Mouse (Mus musculus) midbrain, embryonic 15.5 days (tissue): ENCODE results near the gene Slc6a21. TPM values are rescaled to one million over a fixed set of nuclear protein-coding genes. Genes with fewer than 3 reads are reported as not detected.
A peak's percentile ranks its signal among the peaks of the same experiment; 100 is the strongest.
"Not testable (repeated sequence)": the region's sequence is repeated elsewhere in the genome, so short reads cannot be mapped to it uniquely, and the experiment has no call there.

Experiments used
- ATAC-seq: fragments of 200-750 bp; cut with Nextera tagmentation; replicated peaks from 2 replicates; pipeline ENCODE4 v1.8.0; 2017; ENCODE audit warnings: moderate TSS enrichment
- H3K27ac ChIP-seq: fragments of 300-500 bp; sonication (generic); 2 replicates; pipeline ENCODE4 v1.5.1; 2015; ENCODE audit warnings: mild to moderate bottlenecking, inconsistent platforms
- H3K27me3 ChIP-seq: fragments of 300-500 bp; sonication (generic); replicated peaks from 2 replicates; pipeline ENCODE4 v1.6.1; 2015; ENCODE audit warnings: inconsistent platforms
- H3K36me3 ChIP-seq: fragments of 300-500 bp; sonication (generic); replicated peaks from 2 replicates; pipeline ENCODE4 v1.6.1; 2015; ENCODE audit warnings: inconsistent platforms
- H3K4me1 ChIP-seq: fragments of 300-500 bp; sonication (generic); 2 replicates; pipeline ENCODE4 v1.6.1; 2015; ENCODE audit warnings: inconsistent platforms
- H3K4me2 ChIP-seq: fragments of 300-500 bp; sonication (generic); 2 replicates; pipeline ENCODE4 v1.6.1; 2015; ENCODE audit warnings: inconsistent platforms, mild to moderate bottlenecking, moderate library complexity
- H3K4me3 ChIP-seq: fragments of 300-500 bp; sonication (generic); 2 replicates; pipeline ENCODE4 v1.5.1; 2015; ENCODE audit warnings: mild to moderate bottlenecking, inconsistent platforms
- H3K9ac ChIP-seq: fragments of 300-500 bp; sonication (generic); 2 replicates; pipeline ENCODE4 v1.6.1; 2015; ENCODE audit warnings: mild to moderate bottlenecking, inconsistent platforms
- H3K9me3 ChIP-seq: fragments of 300-500 bp; sonication (generic); 2 replicates; pipeline ENCODE4 v1.6.1; 2016; ENCODE audit warnings: inconsistent platforms
- WGBS: fragments of 180-500 bp; shearing (Covaris S2); methylation state at CpG from one replicate; pipeline ENCODE4 v1.1.7; 2015; ENCODE audit warnings: mixed read lengths; 5-methylcytosine and 5-hydroxymethylcytosine counted together
- polyA plus RNA-seq: library from polyadenylated mRNA; unstranded; fragments of >200 nt; fragmentation: Nextera tagmentation; extraction: Ambion mirVana; gene quantifications from 2 replicates; pipeline ENCODE4 v1.2.1, GENCODE M21; 2015

Gene Slc6a21
- polyA plus RNA-seq, 1 experiment from 2014 or later: not detected

- WGBS: 75% methylated on average over 17 of the region's 17 CpGs
- H3K9me3 ChIP-seq: no peaks in the 10 kb centered on the region
These were observed 39.3 kb upstream of the Slc6a21 start for GRCm38 (mm10) chr7:45237747-45238699.

GRCm38 (mm10) chr7:45238723-45239496 lies 38.4 kb upstream of the Slc6a21 start, which contains the start of gene Cd37:
Cd37 (minus strand) TSS chr7:45239115.
- H3K4me3 ChIP-seq: no peak within 1 kb of the TSS
- no peaks in the 10 kb centered on the region for H3K9me3 ChIP-seq
- no peaks in the 10 kb centered on the region for H3K36me3 ChIP-seq
- ATAC-seq: no peak
- H3K9ac ChIP-seq: no peak within 1 kb of the TSS
- H3K27me3 ChIP-seq: peaks cover 24% of the 10 kb centered on the region; the same call in 1 of the 2 replicates
- no peak within 1 kb of the TSS for H3K4me2 ChIP-seq
- WGBS: 43% methylated on average over 20 of the region's 20 CpGs
- no peak within 1 kb of the TSS for H3K27ac ChIP-seq
- peaks cover 21% of the 10 kb centered on the region for H3K4me1 ChIP-seq

More at GRCm38 (mm10) chr7:45237747-45238699, 39.3 kb upstream of the Slc6a21 start:
- no peaks in the 10 kb centered on the region for H3K36me3 ChIP-seq
- no peak overlapping the region for H3K27ac ChIP-seq
- H3K9ac ChIP-seq: no peak overlapping the region
- no peak overlapping the region for H3K4me3 ChIP-seq
- H3K27me3 ChIP-seq: peaks cover 27% of the 10 kb centered on the region; the same call in 1 of the 2 replicates
- ATAC-seq: no peak
- H3K4me2 ChIP-seq: no peak overlapping the region
- H3K4me1 ChIP-seq: peaks cover 25% of the 10 kb centered on the region

- WGBS: 61% methylated on average over 7 of the region's 7 CpGs
These were observed 37.2 kb upstream of the Slc6a21 start for GRCm38 (mm10) chr7:45240109-45240508.

DNA sequence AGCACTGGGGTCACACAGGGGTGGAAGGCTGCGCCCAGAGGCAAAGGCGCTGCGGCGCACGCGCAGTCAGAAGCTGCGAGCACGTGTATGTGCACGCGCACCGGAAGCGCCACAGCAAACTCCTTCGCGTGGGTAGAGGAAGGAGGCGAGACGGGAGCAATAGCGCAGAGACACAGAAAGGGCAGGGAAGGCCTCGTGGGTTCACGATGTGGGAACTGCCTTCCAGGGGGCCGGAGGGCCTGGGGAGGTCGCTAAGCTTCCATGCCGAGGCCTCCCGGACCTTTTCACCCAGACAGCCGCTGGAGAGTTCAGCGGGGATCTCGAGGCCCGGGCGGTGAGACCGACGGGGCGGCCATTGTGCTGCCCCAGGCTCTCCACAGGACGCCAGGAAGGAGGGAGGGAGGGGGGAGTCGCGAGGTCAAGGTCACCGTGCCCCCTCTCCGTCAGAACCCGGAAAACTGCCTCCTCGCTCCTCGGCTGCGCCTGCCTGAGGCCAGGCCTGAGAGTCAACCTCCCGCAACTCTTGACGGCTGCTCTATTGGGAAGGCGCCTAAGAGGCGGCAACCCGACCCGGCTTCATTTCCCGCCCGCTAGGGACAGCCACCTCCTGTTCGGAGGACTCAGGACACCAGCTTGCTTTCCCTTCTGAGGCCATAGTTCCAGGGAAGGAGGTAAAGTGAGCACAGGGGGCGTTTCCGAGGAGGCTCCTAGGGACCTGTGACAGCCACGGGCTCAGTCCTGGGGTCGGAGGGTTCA lies 36.5 kb upstream of the Slc6a21 start, which contains the start of gene Slc6a16:
TSS of gene Slc6a16 (plus strand) at position 453 of the 756 bp plus-strand sequence.
- no peaks in the 10 kb centered on the region for H3K9me3 ChIP-seq
- no peak within 1 kb of the TSS for H3K27ac ChIP-seq
- H3K4me1 ChIP-seq: peaks cover 9% of the 10 kb centered on the region
- peak; percentile 66; the same call in 1 of the 2 replicates for ATAC-seq
- H3K9ac ChIP-seq: peak within 1 kb of the TSS; percentile 21
- no peaks in the 10 kb centered on the region for H3K36me3 ChIP-seq
- peak within 1 kb of the TSS; percentile 41 for H3K4me3 ChIP-seq
- peak within 1 kb of the TSS; percentile 87 for H3K4me2 ChIP-seq
- WGBS: 7% methylated on average over 52 of the region's 53 CpGs
- peaks cover 20% of the 10 kb centered on the region; the same call in 1 of the 2 replicates for H3K27me3 ChIP-seq

More at GRCm38 (mm10) chr7:45240109-45240508, 37.2 kb upstream of the Slc6a21 start:
- Histone ChIP-seq H3K4me3 (no peak overlapping the region), H3K9me3 (no peaks in the 10 kb centered on the region), H3K4me1 (peaks cover 11% of the 10 kb centered on the region), H3K36me3 (no peaks in the 10 kb centered on the region), H3K27ac (no peak overlapping the region), H3K9ac (no peak overlapping the region), H3K27me3 (peaks cover 20% of the 10 kb centered on the region; the same call in 1 of the 2 replicates), H3K4me2 (peak overlapping the region; percentile 87; the same call in 1 of the 2 replicates)
- no peak for ATAC-seq

GRCm38 (mm10) chr7:45241389-45241749 lies 35.9 kb upstream of the Slc6a21 start:
- Histone ChIP-seq H3K4me2 (peak overlapping the region; percentile 87), H3K9me3 (no peaks in the 10 kb centered on the region), H3K4me1 (peaks cover 9% of the 10 kb centered on the region), H3K27ac (no peak overlapping the region), H3K36me3 (no peaks in the 10 kb centered on the region), H3K4me3 (peak overlapping the region; percentile 41), H3K9ac (peak overlapping the region; percentile 21), H3K27me3 (peaks cover 20% of the 10 kb centered on the region; the same call in 1 of the 2 replicates)
- ATAC-seq: no peak
- 75% methylated on average over 6 of the region's 6 CpGs for WGBS

GRCm38 (mm10) chr7:45247666-45248065 lies 29.6 kb upstream of the Slc6a21 start:
- no peaks in the 10 kb centered on the region for H3K27me3 ChIP-seq
- no peak overlapping the region for H3K4me2 ChIP-seq
- no peak overlapping the region for H3K9ac ChIP-seq
- WGBS: 40% methylated on average over 3 of the region's 3 CpGs
- no peak overlapping the region for H3K27ac ChIP-seq
- no peak overlapping the region for H3K4me3 ChIP-seq
- H3K36me3 ChIP-seq: no peaks in the 10 kb centered on the region
- no peaks in the 10 kb centered on the region for H3K9me3 ChIP-seq
- ATAC-seq: no peak
- H3K4me1 ChIP-seq: no peaks in the 10 kb centered on the region

DNA sequence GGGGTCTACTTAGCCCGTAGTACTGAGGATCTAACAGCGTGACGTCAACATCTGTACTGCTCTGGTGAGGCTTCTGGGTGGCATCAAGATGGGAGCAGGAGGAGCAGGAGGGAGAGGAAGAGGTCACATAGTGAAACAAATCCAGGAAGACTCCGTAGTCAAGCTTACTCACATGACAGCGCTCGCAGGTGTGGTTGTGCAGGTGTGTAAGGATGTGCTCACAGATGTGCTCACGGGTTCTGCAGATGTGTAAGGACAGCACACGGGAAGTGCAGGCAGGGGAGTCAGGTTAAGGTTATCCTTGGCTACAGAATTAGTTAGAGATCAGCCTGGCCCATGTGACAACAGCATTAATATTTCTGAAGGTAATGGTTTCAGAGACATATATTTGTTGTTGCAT lies 23.5 kb upstream of the Slc6a21 start:
- H3K4me3 ChIP-seq: no peak overlapping the region
- H3K36me3 ChIP-seq: no peaks in the 10 kb centered on the region
- no peak overlapping the region for H3K27ac ChIP-seq
- ATAC-seq: no peak
- no peaks in the 10 kb centered on the region for H3K9me3 ChIP-seq
- WGBS: 90% methylated on average over 8 of the region's 8 CpGs
- no peaks in the 10 kb centered on the region for H3K27me3 ChIP-seq
- no peak overlapping the region for H3K4me2 ChIP-seq
- no peaks in the 10 kb centered on the region for H3K4me1 ChIP-seq
- no peak overlapping the region for H3K9ac ChIP-seq

- not testable (repeated sequence) for H3K36me3 ChIP-seq, H3K27ac ChIP-seq, H3K4me1 ChIP-seq, H3K9ac ChIP-seq, H3K9me3 ChIP-seq, H3K27me3 ChIP-seq, H3K4me3 ChIP-seq, H3K4me2 ChIP-seq, ATAC-seq
- 86% methylated on average over 7 of the region's 7 CpGs for WGBS
These were observed 21.5 kb upstream of the Slc6a21 start for GRCm38 (mm10) chr7:45255822-45256221.

DNA sequence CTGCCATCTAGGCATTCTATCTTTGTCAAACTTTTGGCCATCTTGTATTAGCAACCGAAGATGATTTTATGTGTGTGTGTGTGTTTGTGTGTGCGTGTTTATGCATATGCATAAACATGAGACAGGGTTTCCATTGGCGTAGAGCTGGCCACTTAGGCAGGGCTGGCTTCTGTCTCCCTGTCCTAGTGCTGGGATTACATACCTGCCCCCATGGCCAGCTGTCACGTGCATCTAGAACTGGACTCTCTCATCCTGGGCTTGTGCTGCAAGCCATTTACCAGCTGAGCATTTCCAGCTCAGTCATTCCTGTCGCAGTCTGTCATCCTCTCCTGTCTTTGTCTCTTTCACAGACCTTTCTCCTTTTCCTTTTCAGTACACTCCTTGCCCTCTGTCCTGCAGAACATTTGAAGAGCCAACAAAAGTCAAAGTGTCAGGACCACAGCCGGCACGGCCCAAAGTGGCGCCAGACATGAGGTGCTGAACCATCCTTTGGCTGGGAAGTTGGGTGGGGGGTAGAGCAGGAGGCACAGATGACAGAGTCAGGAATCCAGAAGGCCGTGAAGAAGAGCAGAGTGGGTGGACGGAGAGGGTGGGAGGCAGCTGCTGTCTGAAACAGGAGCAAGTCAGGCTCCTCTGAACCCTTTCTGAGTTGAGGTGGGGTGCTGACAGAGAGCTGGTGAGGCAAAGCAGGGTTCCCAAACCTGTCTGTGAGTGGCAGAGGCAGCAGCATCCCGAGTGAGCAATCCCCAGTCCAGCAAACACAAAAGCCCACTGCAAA lies 20.1 kb upstream of the Slc6a21 start:
- WGBS: 71% methylated on average over 11 of the region's 11 CpGs
- Histone ChIP-seq H3K36me3 (no peaks in the 10 kb centered on the region), H3K27me3 (no peaks in the 10 kb centered on the region), H3K27ac (no peak overlapping the region), H3K9ac (no peak overlapping the region), H3K4me2 (no peak overlapping the region), H3K4me3 (no peak overlapping the region), H3K4me1 (no peaks in the 10 kb centered on the region), H3K9me3 (no peaks in the 10 kb centered on the region)
- ATAC-seq: no peak

- H3K4me1 ChIP-seq: no peaks in the 10 kb centered on the region
- no peaks in the 10 kb centered on the region for H3K27me3 ChIP-seq
- no peak for ATAC-seq
- no peak overlapping the region for H3K9ac ChIP-seq
- WGBS: 88% methylated on average over 8 of the region's 8 CpGs
- no peak overlapping the region for H3K27ac ChIP-seq
- no peaks in the 10 kb centered on the region for H3K9me3 ChIP-seq
- H3K36me3 ChIP-seq: no peaks in the 10 kb centered on the region
- H3K4me3 ChIP-seq: no peak overlapping the region
- H3K4me2 ChIP-seq: no peak overlapping the region
These were observed 18.0 kb upstream of the Slc6a21 start for GRCm38 (mm10) chr7:45259281-45259680.

DNA sequence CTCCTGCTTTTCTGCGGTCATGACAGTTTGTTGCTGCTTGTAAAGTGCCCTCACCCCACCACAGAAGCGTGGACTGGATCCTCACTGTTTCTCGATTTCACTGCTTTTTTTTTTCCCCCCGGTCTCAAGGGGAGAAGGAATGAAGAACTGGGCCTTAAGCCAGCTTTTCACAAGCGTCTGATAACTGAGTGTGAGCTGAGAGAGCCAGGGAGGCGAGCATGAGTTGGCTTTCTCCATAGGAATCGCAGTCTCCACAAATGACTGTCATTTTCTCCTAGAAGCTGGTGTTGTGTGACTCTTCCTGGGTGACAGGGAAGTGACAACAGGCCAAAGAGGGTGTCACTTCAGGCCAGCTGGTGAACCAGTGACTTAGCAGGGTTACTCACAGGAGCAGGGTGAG lies 15.0 kb upstream of the Slc6a21 start:
- Histone ChIP-seq H3K27ac (no peak overlapping the region), H3K9ac (no peak overlapping the region), H3K4me1 (no peaks in the 10 kb centered on the region), H3K4me3 (no peak overlapping the region), H3K27me3 (no peaks in the 10 kb centered on the region), H3K9me3 (no peaks in the 10 kb centered on the region), H3K4me2 (no peak overlapping the region), H3K36me3 (no peaks in the 10 kb centered on the region)
- WGBS: 68% methylated on average over 7 of the region's 7 CpGs
- ATAC-seq: no peak
